Mouse (Mus musculus): ENCODE results near the gene Ttc4.

The Ttc4 gene

DNA sequence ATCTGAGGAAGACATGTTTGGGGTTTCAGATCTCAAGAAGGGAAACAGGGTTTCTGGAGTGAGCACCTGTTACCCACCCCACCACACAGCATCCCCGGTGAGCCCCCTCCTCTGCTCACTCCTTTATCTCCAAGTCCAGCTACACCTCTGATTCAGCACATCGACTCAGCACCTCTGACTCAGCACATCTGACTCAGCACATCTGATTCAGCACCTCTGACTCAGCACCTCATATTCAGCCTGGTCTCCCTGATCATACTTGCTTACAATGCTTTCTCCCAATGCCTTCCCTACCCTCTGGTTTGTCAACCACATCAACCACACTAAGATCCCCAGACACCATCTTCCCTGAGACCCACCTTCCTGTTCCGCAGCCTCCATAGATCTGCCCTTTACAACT lies 65.2 kb downstream of the Ttc4 start:
- DNase-seq = no peak

- DNase-seq = no peak
Measured at GRCm38 (mm10) chr4:106613105-106613504, 65.6 kb downstream of the Ttc4 start.
